8 mouse cellular contexts compared by ENCODE assay signal in genomic region chr17:25796951-25797369, GRCm38 (mm10). TPM values are rescaled to one million over a fixed set of nuclear protein-coding genes. Genes with fewer than 3 reads are reported as not detected.
DNase-seq lines count a peak whose midpoint lies in the region; ATAC-seq and TF ChIP-seq lines count a peak whose summit lies in the region.

Gene Metrn, minus strand, starts transcription at chr17:25797136.

- no peaks in the 10 kb centered on the region for H3K9me3 ChIP-seq in ES-Bruce4 (replicated peaks; ENCODE audit: control insufficient read depth, insufficient read depth, low read length, poor library complexity, severe bottlenecking)
- H3K9me3 ChIP-seq in forebrain, embryonic 12.5 days: no peaks in the 10 kb centered on the region
- H3K9me3 ChIP-seq in neural tube, embryonic 14.5 days (ENCODE audit: control insufficient read depth, low read length): no peaks in the 10 kb centered on the region

- TF ChIP-seq POLR2A in ES-Bruce4 (IDR thresholded peaks at IDR 0.05; ENCODE audit: insufficient read depth, low read length): peak; percentile 54
- TF ChIP-seq POLR2A in lung, adult 2 months (IDR thresholded peaks at IDR 0.05; ENCODE audit: borderline replicate concordance, extremely low read depth, low read depth, low read length): no peak

- no peaks in the 10 kb centered on the region for H3K27me3 ChIP-seq in ES-Bruce4 (ENCODE audit: control insufficient read depth, insufficient read depth, low read length, poor library complexity, severe bottlenecking)
- H3K27me3 ChIP-seq in forebrain, embryonic 12.5 days: 0 out of 2 replicates have a peak, but pooled peaks cover 3% of the 10 kb centered on the region
- no peaks in the 10 kb centered on the region for H3K27me3 ChIP-seq in neural tube, embryonic 14.5 days (ENCODE audit: control insufficient read depth, insufficient read depth, low read length)

- no peak for TF ChIP-seq CTCF in ES-Bruce4 (IDR thresholded peaks at IDR 0.05; ENCODE audit: low read depth, low read length)
- TF ChIP-seq CTCF in lung, adult 2 months (IDR thresholded peaks at IDR 0.05; ENCODE audit: insufficient read depth, low read length): no peak

- H3K4me3 ChIP-seq in ES-Bruce4 (ENCODE audit: low read depth, low read length): peak within 1 kb of the TSS; percentile 76
- peak within 1 kb of the TSS; percentile 75 for H3K4me3 ChIP-seq in brown adipose tissue, adult 24 weeks (ENCODE audit: insufficient read depth, low read depth, low read length)
- peak within 1 kb of the TSS; percentile 82 for H3K4me3 ChIP-seq in forebrain, embryonic 12.5 days (replicated peaks)
- peak within 1 kb of the TSS; percentile 74 for H3K4me3 ChIP-seq in lung, adult 2 months (replicated peaks; ENCODE audit: extremely low read depth, low read depth, low read length)
- peak within 1 kb of the TSS; percentile 49 for H3K4me3 ChIP-seq in neural tube, embryonic 14.5 days (ENCODE audit: low read depth, low read length)

- H3K4me2 ChIP-seq in forebrain, embryonic 12.5 days: peak within 1 kb of the TSS; percentile 93
- peak within 1 kb of the TSS; percentile 69 for H3K4me2 ChIP-seq in neural tube, embryonic 14.5 days (ENCODE audit: low read depth, low read length)

- peak within 1 kb of the TSS; percentile 81 for H3K9ac ChIP-seq in ES-Bruce4 (ENCODE audit: low read depth, poor library complexity, severe bottlenecking)
- H3K9ac ChIP-seq in forebrain, embryonic 12.5 days: peak within 1 kb of the TSS; percentile 80
- H3K9ac ChIP-seq in neural tube, embryonic 14.5 days (replicated peaks; ENCODE audit: low read depth, low read length): peak within 1 kb of the TSS; percentile 44

- H3K36me3 ChIP-seq in ES-Bruce4 (ENCODE audit: control insufficient read depth, insufficient read depth, low read length, poor library complexity, severe bottlenecking): no peaks in the 10 kb centered on the region
- H3K36me3 ChIP-seq in forebrain, embryonic 12.5 days (replicated peaks): no peaks in the 10 kb centered on the region
- H3K36me3 ChIP-seq in neural tube, embryonic 14.5 days (ENCODE audit: control insufficient read depth, insufficient read depth, low read length): no peaks in the 10 kb centered on the region

- peaks cover 4% of the 10 kb centered on the region for H3K4me1 ChIP-seq in ES-Bruce4 (ENCODE audit: control insufficient read depth, insufficient read depth, low read length)
- H3K4me1 ChIP-seq in brown adipose tissue, adult 24 weeks (ENCODE audit: control insufficient read depth, insufficient read depth, insufficient read length, low read length): peaks cover 7% of the 10 kb centered on the region
- H3K4me1 ChIP-seq in forebrain, embryonic 12.5 days: peaks cover 53% of the 10 kb centered on the region
- peaks cover 11% of the 10 kb centered on the region for H3K4me1 ChIP-seq in lung, adult 2 months (ENCODE audit: control insufficient read depth, insufficient read depth, low read length)
- peaks cover 22% of the 10 kb centered on the region for H3K4me1 ChIP-seq in neural tube, embryonic 14.5 days (ENCODE audit: control insufficient read depth, insufficient read depth, low read length)

- no peak for TF ChIP-seq EP300 in ES-Bruce4 (IDR thresholded peaks at IDR 0.05; ENCODE audit: insufficient read depth, low read depth, low read length)

- under 1% methylated on average over 34 of the region's 35 CpGs for WGBS in forebrain, embryonic 12.5 days
- 1% methylated on average over 35 of the region's 35 CpGs for WGBS in lung, adult 2 months
- 0% methylated on average over 33 of the region's 35 CpGs for WGBS in neural tube, embryonic 14.5 days

- DNase-seq in heart, postnatal 10 days: peak; percentile 92 to 93
- peak; percentile 94 to 96 for DNase-seq in kidney, postnatal 4 days
- peak; percentile 83 for DNase-seq in lung, adult 2 months
- peak; percentile 84 to 87 for DNase-seq in thymus, adult 18-20 months

- H3K27ac ChIP-seq in ES-Bruce4 (ENCODE audit: insufficient read depth, low read length): peak within 1 kb of the TSS; percentile 23; the same call in 1 of the 2 replicates
- H3K27ac ChIP-seq in brown adipose tissue, adult 24 weeks (replicated peaks; ENCODE audit: low read depth, low read length): no peak within 1 kb of the TSS
- H3K27ac ChIP-seq in forebrain, embryonic 12.5 days: peak within 1 kb of the TSS; percentile 97
- peak within 1 kb of the TSS; percentile 50 for H3K27ac ChIP-seq in neural tube, embryonic 14.5 days (ENCODE audit: low read depth, low read length)

- intact Hi-C loops in heart, postnatal 10 days (cut with DNase I): no loop called here

- peak; percentile 82 for ATAC-seq in forebrain, embryonic 12.5 days (ENCODE audit: low FRiP score)
- ATAC-seq in neural tube, embryonic 14.5 days (ENCODE audit: low read depth): peak; percentile 75; the same call in 1 of the 2 replicates

RNA-seq across cellular contexts. Expression of gene Metrn, which starts in this region (rescaled TPM):
- 29.6 and 35.1 TPM in 2 replicates for polyA plus RNA-seq in ES-Bruce4 (2011; ENCODE audit: insufficient read depth, insufficient read length, low read depth, missing spikeins)
- 1.8 and 3.2 TPM in 2 replicates for polyA plus RNA-seq in brown adipose tissue, adult 24 weeks (2012; ENCODE audit: insufficient read depth, insufficient read length, missing spikeins)
- 61.2 and 79.6 TPM in 2 replicates for polyA plus RNA-seq in forebrain, embryonic 12.5 days (2016; fragmentation: Nextera tagmentation; extraction: Ambion mirVana)
- total RNA-seq in heart, postnatal 10 days (2021): 10 to 100 TPM; 59.7 to 60.9 TPM
- 40.3 and 44.9 TPM in 2 replicates for polyA plus RNA-seq in lung, adult 2 months (2012; rRNA removed)
- 7.3 and 14.3 TPM in 2 replicates for polyA plus RNA-seq in neural tube, embryonic 14.5 days (2014; fragmentation: Nextera tagmentation; extraction: Ambion mirVana)
